Mouse (Mus musculus): ENCODE measurements at regions not wholly inside any gene's neighbourhood (a gene's known extent, or its start where the extent isn't known, plus 50 kb on each side); places are given as distances from the start of the nearest gene placed in this dataset.
"Not testable (repeated sequence)": the region's sequence is repeated elsewhere in the genome, so short reads cannot be mapped to it uniquely, and the experiment has no call there.

DNA sequence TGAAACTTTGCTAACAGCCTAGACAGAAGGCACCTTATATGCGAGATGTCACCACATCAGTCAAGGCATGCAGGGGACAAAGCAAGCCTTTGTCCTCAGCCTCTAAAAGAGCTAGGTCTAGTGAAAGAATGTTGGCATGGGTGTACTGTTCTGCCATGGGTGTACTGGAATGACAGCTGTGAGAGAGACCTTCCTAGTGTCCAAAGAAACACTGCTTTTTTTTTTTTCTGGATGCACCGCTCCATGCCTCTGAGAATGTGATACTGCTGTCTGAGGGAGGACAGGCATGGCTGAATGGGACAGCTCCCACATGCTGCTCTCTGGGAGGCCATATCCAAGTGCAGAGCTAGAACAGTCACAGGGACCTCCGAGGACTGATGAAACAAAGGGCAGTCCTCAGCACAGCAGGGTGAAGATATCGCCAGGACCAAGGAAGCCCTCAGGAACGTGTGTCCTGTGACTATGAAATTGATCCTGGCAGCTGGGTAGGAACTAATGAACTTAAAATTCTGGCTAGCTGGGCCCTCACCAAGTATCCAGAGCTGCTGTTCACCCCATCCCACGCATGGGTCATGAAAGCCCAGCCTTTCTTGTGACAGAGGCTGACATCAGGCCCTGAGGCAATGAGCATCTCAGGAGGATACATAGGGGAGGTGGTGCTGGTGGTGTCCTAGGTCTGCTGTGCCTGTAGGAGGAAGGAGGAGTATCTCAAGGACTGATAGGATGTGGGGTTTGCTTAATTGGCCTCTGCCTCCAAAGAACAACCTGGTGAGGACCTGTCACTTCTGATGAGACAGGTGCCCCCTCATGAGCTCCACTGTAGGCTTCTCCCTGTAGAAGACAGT is 84.6 kb downstream of the Ddx11 start:
- TF ChIP-seq MYOD1 (IDR thresholded peaks at IDR 0.05; ENCODE audit: control insufficient read depth in 1 of 3, insufficient read length in 2 of 3, low read depth in 2 of 3); POLR2A (IDR thresholded peaks at IDR 0.05; ENCODE audit: insufficient read length, low read depth); E2F4 (IDR thresholded peaks at IDR 0.05; ENCODE audit: insufficient read depth); MAX (IDR thresholded peaks at IDR 0.05; ENCODE audit: low read depth); TCF12 (IDR thresholded peaks at IDR 0.05; ENCODE audit: insufficient read depth, poor library complexity, severe bottlenecking): not testable (repeated sequence)
